Mouse (Mus musculus): ENCODE results near the gene Btnl10. TPM values are rescaled to one million over a fixed set of nuclear protein-coding genes. Genes with fewer than 3 reads are reported as not detected.
"Not testable (repeated sequence)": the region's sequence is repeated elsewhere in the genome, so short reads cannot be mapped to it uniquely, and the experiment has no call there.

Gene Btnl10
- total RNA-seq, 2 experiments from 2014 or later: 296 to 558 TPM

- no peak for ATAC-seq (replicated peaks; ENCODE audit: low FRiP score, poor library complexity, severe bottlenecking)
Observed at GRCm38 (mm10) chr11:58929055-58929454, 11.3 kb downstream of the Btnl10 start.

GRCm38 (mm10) chr11:58929641-58930040, 11.9 kb downstream of the Btnl10 start:
- no peak for ATAC-seq (replicated peaks; ENCODE audit: low FRiP score, poor library complexity, severe bottlenecking)

DNA sequence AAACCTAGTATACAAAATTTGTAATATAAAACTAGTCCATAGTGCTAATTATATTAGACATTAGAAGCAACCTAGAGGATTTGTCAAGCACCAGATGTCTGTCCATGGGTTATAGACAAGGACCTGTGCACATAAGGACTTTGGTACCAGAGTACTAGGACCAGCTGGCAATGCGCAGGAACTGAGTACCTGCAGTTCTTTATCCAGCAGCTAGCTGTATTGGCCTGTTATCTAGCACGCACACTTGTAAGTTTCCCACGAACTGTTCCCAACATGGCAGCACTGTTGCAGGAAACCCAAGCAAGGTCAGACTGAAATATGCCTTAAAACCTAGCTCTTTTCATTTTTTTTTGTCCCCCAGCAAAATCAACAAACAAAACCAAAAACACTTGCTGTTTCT, 12.5 kb downstream of the Btnl10 start:
- peak; percentile 60 for ATAC-seq (replicated peaks; ENCODE audit: low FRiP score, poor library complexity, severe bottlenecking)

DNA sequence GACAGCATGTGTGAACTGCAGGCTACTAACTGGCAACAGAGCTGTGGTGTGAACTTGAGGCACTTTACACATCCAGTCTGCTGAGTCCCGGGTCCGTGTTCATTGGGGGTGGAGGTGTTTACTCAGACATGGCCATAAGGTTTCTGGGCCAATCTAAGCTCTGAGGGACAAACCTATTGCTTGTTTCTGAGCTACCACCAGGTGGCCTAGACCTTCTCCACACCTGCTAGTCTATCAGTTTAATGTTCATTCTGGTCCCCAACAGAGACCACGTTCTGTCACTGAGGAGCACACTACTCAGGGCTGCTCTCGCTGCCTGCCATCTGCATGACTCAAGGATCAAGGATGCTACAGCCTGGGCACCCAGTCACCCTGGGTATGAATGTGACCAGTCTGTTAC, 13.9 kb downstream of the Btnl10 start:
- no peak for ATAC-seq (replicated peaks; ENCODE audit: low FRiP score, poor library complexity, severe bottlenecking)

GRCm38 (mm10) chr11:58937909-58938308, 20.2 kb downstream of the Btnl10 start:
- peak; percentile 53 for ATAC-seq (replicated peaks; ENCODE audit: low FRiP score, poor library complexity, severe bottlenecking)

DNA sequence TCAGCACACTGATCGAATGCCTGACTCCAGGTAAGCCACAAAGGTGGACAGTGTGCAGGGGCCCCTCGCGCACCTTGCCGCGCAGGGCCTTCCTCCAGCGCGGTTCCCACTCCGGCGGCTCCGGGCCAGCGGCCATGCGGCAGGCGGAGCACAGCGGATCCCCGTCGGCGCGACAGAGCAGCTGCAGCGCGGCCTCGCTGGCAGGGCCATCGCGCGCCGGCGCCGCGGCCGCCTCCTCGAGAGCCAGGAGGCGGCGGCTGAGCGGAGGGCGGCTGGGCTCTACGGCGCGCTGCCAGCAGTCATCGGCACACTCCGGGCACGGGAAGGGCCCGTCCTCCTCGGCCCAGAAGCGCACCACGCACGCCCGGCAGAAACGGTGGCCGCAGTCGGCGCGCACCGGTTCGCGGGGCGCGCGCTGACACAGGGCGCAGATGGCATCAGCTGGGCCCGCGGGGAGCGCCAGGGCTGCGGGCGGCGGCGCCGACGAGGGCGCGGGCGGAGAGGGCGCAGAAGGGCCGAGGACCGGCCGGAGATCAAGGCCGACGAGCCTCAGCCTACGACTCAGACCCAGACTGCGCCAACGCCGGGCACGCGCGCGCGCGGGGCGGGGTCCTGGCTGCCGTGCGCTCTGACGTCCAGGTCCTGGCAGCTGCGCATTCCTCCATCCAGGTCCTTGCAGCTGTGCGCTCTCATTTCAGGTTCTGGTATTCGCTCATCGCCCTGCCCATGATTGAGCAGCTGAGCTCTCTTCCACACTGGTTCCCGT, 20.8 kb downstream of the Btnl10 start, which contains the start of gene Rnf187:
TSS of gene Rnf187 (minus strand) at position 595 of the 766 bp plus-strand sequence.
- peak; percentile 94 for ATAC-seq (replicated peaks; ENCODE audit: low FRiP score, poor library complexity, severe bottlenecking)

- ATAC-seq (replicated peaks; ENCODE audit: low FRiP score, poor library complexity, severe bottlenecking): no peak; the same call in 1 of the 2 replicates
Observed at GRCm38 (mm10) chr11:58939088-58939439, 21.4 kb downstream of the Btnl10 start.

- ATAC-seq (replicated peaks; ENCODE audit: low FRiP score, poor library complexity, severe bottlenecking): no peak
Observed at GRCm38 (mm10) chr11:58944136-58944535, 26.4 kb downstream of the Btnl10 start.

DNA sequence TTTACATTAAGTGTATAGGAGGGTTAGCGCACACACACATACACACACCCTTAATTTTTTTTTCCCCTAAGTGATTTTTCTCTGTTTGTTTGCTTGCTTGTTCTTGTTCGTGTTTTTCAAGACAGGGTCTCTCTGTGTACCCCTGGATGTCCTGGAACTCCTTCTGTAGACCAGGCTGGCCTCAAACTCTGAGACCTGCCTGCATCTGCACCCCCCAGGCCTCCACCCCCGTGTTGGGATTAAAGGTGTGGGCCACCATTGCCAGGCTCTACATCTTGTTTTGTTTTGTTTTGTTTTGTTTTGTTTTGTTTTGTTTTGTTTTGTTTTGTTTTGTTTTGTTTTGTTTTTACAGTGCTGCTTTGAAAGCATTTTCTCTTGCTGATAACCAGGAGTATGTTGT, 29.6 kb downstream of the Btnl10 start:
- ATAC-seq (replicated peaks; ENCODE audit: low FRiP score, poor library complexity, severe bottlenecking): no peak

- ATAC-seq (replicated peaks; ENCODE audit: low FRiP score, poor library complexity, severe bottlenecking): peak; percentile 70
Observed at GRCm38 (mm10) chr11:58947798-58948528, 30.3 kb downstream of the Btnl10 start.

DNA sequence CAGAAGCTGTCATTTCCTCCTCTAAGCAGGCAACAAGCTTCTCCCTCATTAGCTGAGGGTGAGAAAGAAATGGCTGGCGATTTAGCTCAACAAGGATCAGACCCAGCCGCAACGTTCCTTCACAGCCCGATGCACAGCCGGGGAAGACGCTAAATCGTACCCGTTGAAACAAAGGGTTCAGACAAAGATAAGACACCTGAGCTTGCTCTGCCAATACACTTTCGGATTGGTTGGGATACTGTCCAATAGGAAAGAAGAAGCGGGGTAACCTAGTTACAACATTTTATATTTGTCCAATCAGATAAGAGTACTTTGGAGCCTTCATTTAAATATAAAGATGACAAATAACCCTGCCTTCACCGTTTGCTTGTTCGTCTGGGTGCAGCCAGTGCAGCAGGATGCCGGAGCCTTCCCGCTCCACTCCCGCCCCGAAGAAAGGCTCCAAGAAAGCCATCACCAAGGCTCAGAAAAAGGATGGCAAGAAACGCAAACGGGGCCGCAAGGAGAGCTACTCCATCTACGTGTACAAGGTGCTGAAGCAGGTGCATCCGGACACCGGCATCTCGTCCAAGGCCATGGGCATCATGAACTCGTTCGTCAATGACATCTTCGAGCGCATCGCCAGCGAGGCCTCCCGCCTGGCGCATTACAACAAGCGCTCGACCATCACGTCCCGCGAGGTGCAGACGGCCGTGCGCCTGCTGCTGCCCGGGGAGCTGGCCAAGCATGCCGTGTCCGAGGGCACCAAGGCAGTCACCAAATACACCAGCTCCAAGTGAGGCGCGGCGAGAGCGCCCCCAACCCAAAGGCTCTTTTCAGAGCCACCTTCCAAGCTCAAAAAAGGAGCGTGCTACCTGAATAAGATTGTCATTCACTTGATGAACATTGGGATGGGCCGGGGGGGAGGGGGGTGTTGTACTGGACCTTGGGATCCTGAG, 31.1 kb downstream of the Btnl10 start, which contains the start of gene Hist3h2ba:
TSS of gene Hist3h2ba (plus strand) at position 379 of the 938 bp plus-strand sequence.
- ATAC-seq (replicated peaks; ENCODE audit: low FRiP score, poor library complexity, severe bottlenecking): peak; percentile 85

DNA sequence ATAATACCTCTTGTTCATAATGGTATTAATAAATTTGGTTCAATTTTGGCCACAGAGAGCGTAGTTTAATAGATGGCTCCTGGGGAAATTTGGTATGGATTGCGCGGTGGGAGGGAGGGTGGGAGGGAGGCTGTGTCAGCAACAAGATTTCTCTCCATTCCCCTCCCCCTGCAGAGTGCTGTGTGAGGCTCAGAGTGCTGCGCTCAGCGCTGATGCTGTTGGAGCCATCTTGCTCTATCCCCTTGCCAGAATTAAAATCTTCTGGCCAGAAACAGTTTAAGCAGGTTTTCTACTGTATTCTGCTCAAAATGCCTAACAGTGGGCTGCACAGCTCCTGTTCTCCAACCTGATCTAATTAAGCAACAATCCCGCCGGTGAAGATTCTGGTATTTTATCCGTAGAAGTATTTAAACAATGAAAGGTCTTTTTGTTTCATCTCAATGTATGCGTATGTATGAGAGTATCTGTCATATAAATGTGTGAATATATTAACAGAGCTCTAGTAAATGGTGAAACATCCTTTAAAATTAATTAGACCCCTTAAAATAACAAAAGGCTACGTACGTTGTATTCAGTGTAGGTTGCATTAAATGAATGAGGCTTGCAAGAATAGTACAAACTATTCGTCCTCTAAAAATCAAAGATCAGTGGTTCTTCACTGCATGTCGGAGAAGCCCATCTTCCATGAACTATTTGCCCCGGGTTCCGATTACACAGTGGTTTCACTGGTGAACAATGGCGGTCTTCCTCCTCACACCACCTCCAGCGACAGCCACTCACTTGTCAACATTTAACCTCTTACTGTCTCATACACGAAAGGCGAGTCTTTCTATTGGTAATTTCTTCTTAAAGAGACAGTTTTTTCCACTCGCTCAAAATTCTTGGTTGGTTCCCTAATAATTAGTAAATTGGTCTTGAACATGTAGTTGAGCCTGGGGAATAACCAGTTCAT, 32.0 kb downstream of the Btnl10 start:
- ATAC-seq (replicated peaks; ENCODE audit: low FRiP score, poor library complexity, severe bottlenecking): no peak

DNA sequence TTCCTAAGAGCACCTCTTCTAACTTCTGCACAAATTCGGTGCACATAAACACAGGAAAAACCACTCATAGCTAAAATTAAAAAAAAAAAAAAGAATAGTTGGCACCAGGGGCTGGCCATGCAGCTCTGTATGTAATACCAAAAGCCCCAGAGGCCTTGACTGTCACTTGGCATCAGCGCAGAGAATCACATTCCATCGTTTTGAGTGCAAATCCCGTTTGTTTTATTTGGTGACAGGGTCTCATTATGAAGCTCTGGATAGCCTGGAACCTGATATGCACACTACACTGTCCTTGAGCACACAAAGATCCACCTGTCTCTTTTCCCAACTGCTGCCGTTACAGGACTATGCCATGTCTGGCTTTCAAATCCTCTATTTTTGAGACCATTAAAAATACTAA, 33.5 kb downstream of the Btnl10 start:
- no peak for ATAC-seq (replicated peaks; ENCODE audit: low FRiP score, poor library complexity, severe bottlenecking)

DNA sequence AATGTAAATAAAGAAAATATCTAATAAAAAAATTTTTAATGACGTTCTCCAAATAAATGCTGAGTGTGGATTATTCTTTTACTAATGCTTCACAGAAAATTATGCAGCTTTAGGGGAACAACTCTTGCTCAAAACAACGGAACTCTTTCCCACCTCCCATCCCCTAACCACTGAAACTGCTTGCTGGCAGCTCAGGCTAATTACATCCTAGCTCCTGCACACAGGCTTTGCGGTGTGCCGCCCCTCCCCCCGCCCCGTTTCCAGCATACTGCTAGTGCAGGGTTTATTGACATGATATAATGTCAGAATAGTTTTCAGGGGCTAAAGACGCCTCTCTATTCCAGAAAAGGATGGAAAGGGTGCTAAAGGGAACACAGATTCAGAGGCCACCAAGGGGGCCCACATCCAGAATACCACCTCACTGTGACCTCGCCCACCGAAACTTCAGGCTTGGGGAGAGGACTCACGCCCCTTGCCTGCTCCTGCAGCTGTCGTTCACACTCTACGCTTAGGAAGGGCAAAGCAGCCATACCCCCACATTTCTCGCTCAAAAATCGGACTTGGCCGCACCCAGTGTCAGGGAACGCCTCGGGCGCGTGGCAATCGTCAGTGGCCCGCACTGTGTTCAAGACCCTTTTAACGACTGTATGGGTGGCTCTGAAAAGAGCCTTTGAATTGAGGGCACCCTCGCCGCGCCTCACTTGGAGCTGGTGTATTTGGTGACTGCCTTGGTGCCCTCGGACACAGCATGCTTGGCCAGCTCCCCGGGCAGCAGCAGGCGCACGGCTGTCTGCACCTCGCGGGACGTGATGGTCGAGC, 35.9 kb downstream of the Btnl10 start:
- peak; percentile 34 for ATAC-seq (replicated peaks; ENCODE audit: low FRiP score, poor library complexity, severe bottlenecking)

DNA sequence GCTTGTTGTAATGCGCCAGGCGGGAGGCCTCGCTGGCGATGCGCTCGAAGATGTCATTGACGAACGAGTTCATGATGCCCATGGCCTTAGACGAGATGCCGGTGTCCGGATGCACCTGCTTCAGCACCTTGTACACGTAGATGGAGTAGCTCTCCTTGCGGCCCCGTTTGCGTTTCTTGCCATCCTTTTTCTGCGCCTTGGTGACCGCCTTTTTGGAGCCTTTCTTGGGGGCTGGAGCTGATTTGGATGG, 36.4 kb downstream of the Btnl10 start:
- not testable (repeated sequence) for ATAC-seq (replicated peaks; ENCODE audit: low FRiP score, poor library complexity, severe bottlenecking)

DNA sequence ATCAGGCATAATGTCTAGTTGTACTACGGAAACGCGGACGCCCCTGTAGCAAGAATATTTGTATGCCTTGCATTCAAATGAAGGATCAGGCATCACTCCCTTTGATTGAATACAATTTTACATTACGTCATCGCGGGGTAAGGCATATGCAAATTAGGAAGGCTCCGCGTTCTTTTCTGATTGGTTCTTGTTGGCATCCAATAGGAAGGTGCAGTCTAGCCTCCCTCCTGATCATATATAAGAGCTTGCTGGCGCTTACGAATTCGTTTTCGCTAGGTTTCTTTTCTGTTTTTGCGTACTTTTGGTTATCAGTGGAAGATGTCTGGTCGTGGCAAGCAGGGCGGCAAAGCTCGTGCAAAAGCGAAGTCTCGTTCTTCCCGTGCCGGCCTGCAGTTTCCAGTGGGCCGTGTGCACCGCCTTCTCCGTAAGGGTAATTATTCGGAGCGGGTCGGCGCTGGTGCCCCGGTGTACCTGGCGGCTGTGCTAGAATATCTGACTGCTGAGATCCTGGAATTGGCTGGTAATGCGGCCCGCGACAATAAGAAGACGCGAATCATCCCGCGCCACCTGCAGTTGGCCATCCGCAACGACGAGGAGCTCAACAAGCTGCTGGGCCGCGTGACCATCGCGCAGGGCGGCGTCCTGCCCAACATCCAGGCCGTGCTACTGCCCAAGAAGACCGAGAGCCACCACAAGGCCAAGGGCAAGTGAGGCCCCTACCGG, 36.9 kb downstream of the Btnl10 start, which contains the start of the genes Hist3h2a and Trim17:
TSS of gene Hist3h2a (plus strand) at position 266 of the 723 bp plus-strand sequence.
TSS of gene Trim17 (plus strand) at position 266 of the 723 bp plus-strand sequence.
- ATAC-seq (replicated peaks; ENCODE audit: low FRiP score, poor library complexity, severe bottlenecking): peak; percentile 79

GRCm38 (mm10) chr11:58955143-58955867, 37.6 kb downstream of the Btnl10 start:
- peak; percentile 10 for ATAC-seq (replicated peaks; ENCODE audit: low FRiP score, poor library complexity, severe bottlenecking)
